Mouse (Mus musculus) kidney, embryonic 16.5 days (tissue): ENCODE data around the gene Rhd. TPM values are rescaled to one million over a fixed set of nuclear protein-coding genes. Genes with fewer than 3 reads are reported as not detected.
A peak's percentile ranks its signal among the peaks of the same experiment; 100 is the strongest.

Experiments
- ATAC-seq: fragments of 200-750 bp; cut with Nextera tagmentation; 2 replicates; pipeline ENCODE4 v1.8.0; 2017; ENCODE audit warnings: moderate TSS enrichment; ENCODE audit not compliant: low FRiP score, low TSS enrichment
- H3K27ac ChIP-seq: fragments of 300-500 bp; sonication (generic); 2 replicates; pipeline ENCODE4 v1.5.1; 2014; ENCODE audit warnings: low read length
- H3K27me3 ChIP-seq: fragments of 300-500 bp; sonication (generic); 2 replicates; pipeline ENCODE4 v1.6.1; 2014; ENCODE audit warnings: low read length, control low read depth, mixed read lengths; ENCODE audit not compliant: insufficient read depth
- H3K36me3 ChIP-seq: fragments of 300-500 bp; sonication (generic); 2 replicates; pipeline ENCODE4 v1.6.1; 2014; ENCODE audit warnings: low read length, control low read depth, mixed read lengths; ENCODE audit not compliant: insufficient read depth
- H3K4me1 ChIP-seq: fragments of 300-500 bp; sonication (generic); 2 replicates; pipeline ENCODE4 v1.6.1; 2014; ENCODE audit warnings: low read length, control low read depth, mixed read lengths; ENCODE audit not compliant: insufficient read depth
- H3K4me2 ChIP-seq: fragments of 300-500 bp; sonication (generic); replicated peaks from 2 replicates; pipeline ENCODE4 v1.6.1; 2014; ENCODE audit warnings: low read depth, low read length
- H3K4me3 ChIP-seq: fragments of 300-500 bp; sonication (generic); 2 replicates; pipeline ENCODE4 v1.5.1; 2014; ENCODE audit warnings: mild to moderate bottlenecking, low read length
- H3K9ac ChIP-seq: fragments of 300-500 bp; sonication (generic); replicated peaks from 2 replicates; pipeline ENCODE4 v1.6.1; 2014; ENCODE audit warnings: low read length
- H3K9me3 ChIP-seq: fragments of 300-500 bp; sonication (generic); 2 replicates; pipeline ENCODE4 v1.6.1; 2016; ENCODE audit warnings: low read length, control low read depth
- WGBS: fragments of 180-500 bp; shearing (Covaris S2); extraction: QIAGEN DNeasy Blood & Tissue Kit; methylation state at CpG from one replicate; pipeline ENCODE4 v1.1.7; 2014; 5-methylcytosine and 5-hydroxymethylcytosine counted together
- polyA plus RNA-seq: library from polyadenylated mRNA; unstranded; fragments of >200 nt; fragmentation: Nextera tagmentation; extraction: Ambion mirVana; gene quantifications from 2 replicates; pipeline ENCODE4 v1.2.1, GENCODE M21; 2015

Rhd gene
- polyA plus RNA-seq, 1 experiment from 2014 or later, result 3.0 TPM

GRCm38 (mm10) chr4:134914864-134915209 lies 50.5 kb downstream of the Rhd start, which contains the start of gene Tmem50a:
Gene Tmem50a (minus strand): TSS chr4:134915024.
- no peaks in the 10 kb centered on the region for H3K9me3 ChIP-seq
- peak within 1 kb of the TSS; percentile 88 for H3K9ac ChIP-seq
- under 1% methylated on average over 25 of the region's 25 CpGs for WGBS
- H3K4me2 ChIP-seq, result peak within 1 kb of the TSS; percentile 84
- peak; percentile 94 for ATAC-seq
- peak within 1 kb of the TSS; percentile 84 for H3K4me3 ChIP-seq
- H3K27ac ChIP-seq, result peak within 1 kb of the TSS; percentile 90
- H3K27me3 ChIP-seq, result no peaks in the 10 kb centered on the region
- H3K36me3 ChIP-seq, result peaks cover 6% of the 10 kb centered on the region; the same call in 1 of the 2 replicates
- peaks cover 16% of the 10 kb centered on the region; the same call in 1 of the 2 replicates for H3K4me1 ChIP-seq

GRCm38 (mm10) chr4:134915223-134916050 lies 51.1 kb downstream of the Rhd start:
- 54% methylated on average over 14 of the region's 14 CpGs for WGBS
- Histone ChIP-seq H3K9ac (peak overlapping the region; percentile 88), H3K27ac (peak overlapping the region; percentile 90; the same call in 1 of the 2 replicates), H3K36me3 (peaks cover 6% of the 10 kb centered on the region; the same call in 1 of the 2 replicates), H3K27me3 (no peaks in the 10 kb centered on the region), H3K4me2 (peak overlapping the region; percentile 84), H3K4me3 (peak overlapping the region; percentile 84), H3K4me1 (peaks cover 16% of the 10 kb centered on the region; the same call in 1 of the 2 replicates), H3K9me3 (no peaks in the 10 kb centered on the region)
- ATAC-seq, result peak; percentile 37

GRCm38 (mm10) chr4:134917194-134917593 lies 52.9 kb downstream of the Rhd start:
- 73% methylated on average over 3 of the region's 3 CpGs for WGBS
- H3K36me3 ChIP-seq, result no peaks in the 10 kb centered on the region
- no peak for ATAC-seq

DNA sequence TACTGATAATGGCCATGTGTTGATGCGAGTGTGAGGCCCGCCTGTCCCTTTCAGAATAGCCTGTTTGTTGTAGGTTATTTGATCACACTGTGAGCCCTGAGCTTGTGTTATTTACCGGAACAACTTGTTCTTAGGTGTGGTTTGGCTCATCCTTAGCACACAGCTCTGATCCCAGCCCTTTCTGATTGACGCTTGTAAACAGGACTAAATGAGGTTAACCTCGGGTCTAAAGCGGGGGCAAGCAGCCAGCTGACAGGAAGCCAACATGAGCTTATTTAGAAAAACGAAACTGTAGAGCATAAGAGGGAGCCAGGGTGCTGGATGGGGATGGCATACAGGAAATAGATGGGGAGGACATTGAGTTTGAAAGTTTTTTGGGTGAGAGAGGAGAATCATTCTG lies 54.0 kb downstream of the Rhd start:
- Histone ChIP-seq H3K4me2 (no peak overlapping the region), H3K9ac (no peak overlapping the region), H3K4me3 (no peak overlapping the region), H3K36me3 (no peaks in the 10 kb centered on the region), H3K9me3 (no peaks in the 10 kb centered on the region), H3K27ac (no peak overlapping the region), H3K27me3 (no peaks in the 10 kb centered on the region), H3K4me1 (peaks cover 17% of the 10 kb centered on the region; the same call in 1 of the 2 replicates)
- WGBS, result 49% methylated on average over 7 of the region's 7 CpGs
- ATAC-seq, result no peak

More at GRCm38 (mm10) chr4:134917194-134917593, 52.9 kb downstream of the Rhd start:
- Histone ChIP-seq H3K27me3 (no peaks in the 10 kb centered on the region), H3K4me2 (no peak overlapping the region), H3K9ac (no peak overlapping the region), H3K4me1 (peaks cover 16% of the 10 kb centered on the region; the same call in 1 of the 2 replicates), H3K4me3 (no peak overlapping the region), H3K9me3 (no peaks in the 10 kb centered on the region), H3K27ac (no peak overlapping the region)

DNA sequence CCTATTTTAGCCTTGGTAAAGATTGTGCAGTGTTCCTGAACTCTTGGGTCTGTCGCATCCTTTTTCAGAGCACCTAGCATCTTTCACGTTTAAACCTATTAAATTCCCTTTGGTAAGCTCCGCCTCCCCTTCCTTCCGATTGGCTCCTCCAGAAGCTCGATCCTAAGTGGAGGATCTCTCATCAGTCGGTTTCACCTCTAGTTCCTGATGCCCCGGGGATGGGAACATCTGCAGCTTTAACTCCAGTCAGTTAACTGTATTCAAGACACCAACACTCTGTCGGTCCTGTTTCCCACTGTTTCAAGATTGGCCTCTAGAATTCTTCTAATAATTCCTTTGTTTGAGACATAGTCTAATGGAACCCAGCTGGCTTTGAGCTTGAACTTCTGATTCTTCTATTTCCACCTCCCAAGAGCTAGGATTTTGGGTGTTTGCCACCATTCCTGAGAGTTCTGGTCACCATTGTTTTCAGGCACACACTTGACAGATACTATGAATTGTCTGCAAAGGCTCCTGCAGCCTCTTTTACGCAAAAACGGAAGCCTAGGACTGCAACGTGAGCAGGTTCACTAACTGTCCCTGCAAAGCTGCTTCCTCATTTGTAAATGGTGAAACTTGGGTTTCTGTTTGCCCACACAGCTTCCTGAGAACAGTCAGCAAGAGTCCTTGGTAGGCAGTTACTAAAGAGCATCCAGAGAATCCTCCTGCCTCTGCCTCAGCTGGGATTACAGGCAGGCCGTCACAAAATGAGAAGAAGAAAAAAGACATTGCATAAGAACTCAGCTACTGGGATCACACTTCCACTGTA lies 55.6 kb downstream of the Rhd start:
- Histone ChIP-seq H3K4me3 (no peak overlapping the region), H3K36me3 (no peaks in the 10 kb centered on the region), H3K4me2 (no peak overlapping the region), H3K27ac (no peak overlapping the region), H3K9ac (no peak overlapping the region), H3K4me1 (peaks cover 12% of the 10 kb centered on the region), H3K27me3 (no peaks in the 10 kb centered on the region), H3K9me3 (no peaks in the 10 kb centered on the region)
- no peak for ATAC-seq
- 41% methylated on average over 12 of the region's 12 CpGs for WGBS

DNA sequence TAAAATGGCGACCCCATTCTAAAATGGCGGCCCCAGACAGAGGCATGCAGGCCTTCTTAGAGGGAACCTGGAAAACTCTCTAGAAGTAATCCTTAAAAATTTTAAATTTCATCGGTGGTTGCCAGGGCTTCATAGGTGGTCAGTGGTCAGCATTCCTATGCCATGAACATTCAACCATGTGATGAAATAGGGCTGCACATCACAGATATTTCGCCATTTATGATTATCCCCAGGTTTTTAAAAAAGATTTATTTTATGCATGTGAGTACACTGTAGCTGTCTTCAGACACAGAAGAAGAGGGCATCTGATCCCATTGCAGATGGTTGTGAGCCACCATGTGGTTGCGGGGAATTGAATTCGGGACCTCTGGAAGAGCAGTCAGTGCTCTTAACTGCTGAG lies 56.3 kb downstream of the Rhd start:
- 93% methylated on average over 6 of the region's 6 CpGs for WGBS

DNA sequence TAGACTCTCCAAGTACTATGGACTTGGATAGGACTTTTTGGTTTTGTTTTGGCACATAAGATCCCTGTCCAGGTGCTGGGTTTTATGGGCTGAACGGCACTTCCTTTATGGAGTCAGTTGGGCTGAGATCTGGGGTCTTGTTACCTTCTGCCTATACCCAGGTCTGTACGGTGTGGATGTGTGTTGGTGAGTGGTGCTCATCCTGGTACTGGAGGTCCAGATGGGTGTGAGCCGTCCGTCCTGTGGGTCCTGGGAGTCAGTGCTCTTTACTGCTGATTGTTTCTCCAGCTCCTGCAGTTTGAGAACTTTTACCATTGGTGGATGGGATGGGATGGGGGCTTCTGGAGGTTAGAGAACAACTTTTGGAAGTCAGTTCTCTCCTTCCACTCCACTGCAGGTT lies 57.4 kb downstream of the Rhd start:
- H3K9me3 ChIP-seq, result no peaks in the 10 kb centered on the region
- no peak overlapping the region for H3K4me2 ChIP-seq
- H3K4me1 ChIP-seq, result peaks cover 21% of the 10 kb centered on the region
- 90% methylated on average over 4 of the region's 4 CpGs for WGBS
- no peak for ATAC-seq
- no peak overlapping the region for H3K27ac ChIP-seq
- no peaks in the 10 kb centered on the region for H3K27me3 ChIP-seq
- H3K9ac ChIP-seq, result no peak overlapping the region
- no peak overlapping the region for H3K4me3 ChIP-seq
- peaks cover 15% of the 10 kb centered on the region for H3K36me3 ChIP-seq

More for the DNA sequence above, 56.3 kb downstream of the Rhd start:
- H3K4me2 ChIP-seq, result no peak overlapping the region
- H3K27me3 ChIP-seq, result no peaks in the 10 kb centered on the region
- no peaks in the 10 kb centered on the region for H3K9me3 ChIP-seq
- no peak overlapping the region for H3K4me3 ChIP-seq
- H3K27ac ChIP-seq, result no peak overlapping the region
- H3K9ac ChIP-seq, result no peak overlapping the region
- H3K36me3 ChIP-seq, result peaks cover 6% of the 10 kb centered on the region
- H3K4me1 ChIP-seq, result peaks cover 13% of the 10 kb centered on the region
- ATAC-seq, result no peak

DNA sequence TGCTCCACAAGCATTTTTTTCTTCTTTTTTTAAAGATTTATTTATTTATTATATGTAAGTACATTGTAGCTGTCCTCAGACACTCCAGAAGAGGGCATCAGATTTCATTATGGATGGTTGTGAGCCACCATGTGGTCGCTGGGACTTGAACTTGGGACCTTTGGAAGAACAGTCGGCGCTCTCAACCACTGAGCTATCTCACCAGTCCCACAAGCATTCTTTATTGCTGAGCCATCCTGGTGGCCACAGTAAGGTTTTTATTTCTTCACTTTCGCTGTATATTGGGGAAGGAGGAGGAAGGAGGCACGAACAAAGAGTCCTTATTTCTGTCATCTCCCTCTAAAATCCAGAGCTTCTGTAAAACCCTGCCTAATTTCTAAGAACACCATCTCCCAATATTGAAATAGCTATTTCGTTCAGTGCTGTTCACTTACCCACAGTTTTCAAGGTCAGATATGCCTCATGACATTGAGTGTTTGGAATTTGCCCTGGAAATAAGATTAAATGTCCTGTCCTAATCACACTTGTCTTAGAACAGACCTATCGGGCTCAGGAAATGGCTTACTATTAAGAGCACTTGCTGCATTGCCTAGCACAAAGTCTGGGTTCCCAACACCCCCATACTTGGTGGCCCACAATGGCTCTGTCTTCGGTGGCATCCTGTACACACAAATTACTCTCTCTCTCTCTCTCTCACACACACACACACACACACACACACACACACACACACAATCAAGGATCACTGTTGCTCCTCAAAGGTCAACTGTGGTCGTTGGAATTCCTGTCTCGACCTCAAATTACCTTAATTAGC lies 58.0 kb downstream of the Rhd start:
- peak overlapping the region; percentile 89 for H3K4me3 ChIP-seq
- peak overlapping the region; percentile 95 for H3K27ac ChIP-seq
- H3K9ac ChIP-seq, result peak overlapping the region; percentile 89
- peak overlapping the region; percentile 71 for H3K4me2 ChIP-seq
- no peaks in the 10 kb centered on the region for H3K27me3 ChIP-seq
- H3K4me1 ChIP-seq, result peaks cover 21% of the 10 kb centered on the region
- ATAC-seq, result no peak
- WGBS, result 65% methylated on average over 10 of the region's 10 CpGs
- H3K9me3 ChIP-seq, result no peaks in the 10 kb centered on the region
- peaks cover 20% of the 10 kb centered on the region for H3K36me3 ChIP-seq

DNA sequence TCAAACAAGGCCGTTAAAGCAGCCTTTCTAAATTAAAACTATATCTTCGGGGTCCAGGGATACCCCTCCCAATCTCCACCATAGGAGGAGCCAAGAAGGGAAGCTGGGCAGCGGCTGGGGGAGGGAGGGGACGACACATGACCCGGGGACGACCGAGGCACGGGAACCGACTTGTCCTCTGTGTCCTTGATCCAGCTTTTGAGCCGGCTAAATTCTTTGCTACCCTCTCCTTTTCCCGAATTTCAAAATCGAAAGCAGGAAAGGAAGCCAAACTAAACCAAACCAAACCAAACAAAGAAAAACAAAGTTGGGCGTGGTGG lies 58.5 kb downstream of the Rhd start:
- H3K27me3 ChIP-seq, result no peaks in the 10 kb centered on the region
- peak overlapping the region; percentile 95 for H3K27ac ChIP-seq
- peak; percentile 64; the same call in 1 of the 2 replicates for ATAC-seq
- H3K9me3 ChIP-seq, result no peaks in the 10 kb centered on the region
- peak overlapping the region; percentile 71 for H3K4me2 ChIP-seq
- H3K9ac ChIP-seq, result peak overlapping the region; percentile 89
- peaks cover 21% of the 10 kb centered on the region for H3K4me1 ChIP-seq
- H3K36me3 ChIP-seq, result peaks cover 25% of the 10 kb centered on the region
- WGBS, result under 1% methylated on average over 13 of the region's 13 CpGs
- H3K4me3 ChIP-seq, result peak overlapping the region; percentile 89
